Mouse (Mus musculus): ENCODE data around the gene Sgpp1.

DNA sequence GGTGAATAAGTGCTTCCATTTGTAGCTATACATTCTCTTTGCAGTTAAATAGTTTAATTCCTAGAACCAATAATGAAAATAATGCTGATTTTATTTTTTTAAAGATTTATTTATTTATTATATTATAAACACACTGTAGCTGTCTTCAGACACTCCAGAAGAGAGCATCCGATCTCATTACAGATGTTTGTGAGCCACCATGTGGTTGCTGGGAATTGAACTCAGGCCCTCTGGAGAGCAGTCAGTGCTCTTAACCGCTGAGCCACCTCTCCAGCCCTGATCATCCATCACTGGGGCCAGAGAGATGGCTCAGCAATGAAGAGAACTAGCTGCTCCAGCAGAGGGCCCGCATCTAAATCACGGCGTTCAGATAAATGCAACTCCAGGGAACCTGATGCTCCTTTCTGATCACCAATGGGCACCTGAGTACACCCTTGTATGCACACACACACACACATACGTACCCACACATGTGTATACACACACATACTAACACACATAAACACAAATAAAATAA lies 3.5 kb downstream of the Sgpp1 start:
- TF ChIP-seq CTCF (IDR thresholded peaks at IDR 0.05; ENCODE audit: low read depth) (no peak), EP300 (IDR thresholded peaks at IDR 0.05; ENCODE audit: low read depth) (no peak)

Data from heart, postnatal 0 days (tissue).